Mouse (Mus musculus) thymus, adult 18-20 months (tissue): ENCODE data around the gene Kif5a.

ENCODE experiments used
- DNase-seq, 2 experiments: peaks; one replicate each; pipeline ENCODE4 v3.0.0; 2022; ENCODE audit warnings: mixed read lengths in 2 of 2

Gene Kif5a

GRCm38 (mm10) chr10:127264336-127264735 lies 1.2 kb upstream of the Kif5a start:
- no peak for DNase-seq

GRCm38 (mm10) chr10:127263631-127264030 lies 483 bp upstream of the Kif5a start:
- DNase-seq: no peak

- DNase-seq: no peak
Observed at GRCm38 (mm10) chr10:127261706-127262547, 1.2 kb downstream of the Kif5a start.

- no peak for DNase-seq
Observed at GRCm38 (mm10) chr10:127258489-127258888, 4.7 kb downstream of the Kif5a start.

GRCm38 (mm10) chr10:127257790-127258189 lies 5.4 kb downstream of the Kif5a start:
- no peak for DNase-seq

- no peak for DNase-seq
Observed at GRCm38 (mm10) chr10:127255625-127256345, 7.4 kb downstream of the Kif5a start.

- no peak for DNase-seq
Observed at GRCm38 (mm10) chr10:127250810-127251209, 12.3 kb downstream of the Kif5a start.

GRCm38 (mm10) chr10:127238241-127238824 lies 24.8 kb downstream of the Kif5a start:
- no peak for DNase-seq

GRCm38 (mm10) chr10:127236541-127236940 lies 26.6 kb downstream of the Kif5a start:
- no peak for DNase-seq

GRCm38 (mm10) chr10:127233141-127233540 lies 30.0 kb downstream of the Kif5a start:
- DNase-seq: no peak

- no peak for DNase-seq
Observed at GRCm38 (mm10) chr10:127231741-127232140, 31.4 kb downstream of the Kif5a start.

- DNase-seq: no peak
Observed at GRCm38 (mm10) chr10:127230693-127231092, 32.5 kb downstream of the Kif5a start.

- DNase-seq: no peak
Observed at GRCm38 (mm10) chr10:127228897-127229296, 34.3 kb downstream of the Kif5a start.

GRCm38 (mm10) chr10:127227163-127227562 lies 36.0 kb downstream of the Kif5a start:
- DNase-seq: no peak

- no peak for DNase-seq
Observed at GRCm38 (mm10) chr10:127226318-127226895, 36.7 kb downstream of the Kif5a start.

GRCm38 (mm10) chr10:127225732-127226131 lies 37.4 kb downstream of the Kif5a start:
- DNase-seq: no peak

GRCm38 (mm10) chr10:127225213-127225612 lies 37.9 kb downstream of the Kif5a start:
- no peak for DNase-seq

GRCm38 (mm10) chr10:127218339-127218738 lies 44.8 kb downstream of the Kif5a start:
- DNase-seq: no peak

GRCm38 (mm10) chr10:127217177-127217576 lies 46.0 kb downstream of the Kif5a start:
- no peak for DNase-seq

- no peak for DNase-seq
Observed at GRCm38 (mm10) chr10:127216456-127216855, 46.7 kb downstream of the Kif5a start.

GRCm38 (mm10) chr10:127214422-127214803 lies 48.7 kb downstream of the Kif5a start:
- no peak for DNase-seq

GRCm38 (mm10) chr10:127213704-127214421 lies 49.3 kb downstream of the Kif5a start:
- no peak for DNase-seq

- DNase-seq: no peak
Observed at GRCm38 (mm10) chr10:127213272-127213671, 49.9 kb downstream of the Kif5a start.
